Mouse (Mus musculus) kidney, adult 11 months (tissue): Measurements from ENCODE around the gene Slc9c1.
"Not testable (repeated sequence)": the region's sequence is repeated elsewhere in the genome, so short reads cannot be mapped to it uniquely, and the experiment has no call there.

Experiments used
- DNase-seq: peaks from one replicate; pipeline ENCODE4 v3.0.0; 2022

Slc9c1 gene

DNA sequence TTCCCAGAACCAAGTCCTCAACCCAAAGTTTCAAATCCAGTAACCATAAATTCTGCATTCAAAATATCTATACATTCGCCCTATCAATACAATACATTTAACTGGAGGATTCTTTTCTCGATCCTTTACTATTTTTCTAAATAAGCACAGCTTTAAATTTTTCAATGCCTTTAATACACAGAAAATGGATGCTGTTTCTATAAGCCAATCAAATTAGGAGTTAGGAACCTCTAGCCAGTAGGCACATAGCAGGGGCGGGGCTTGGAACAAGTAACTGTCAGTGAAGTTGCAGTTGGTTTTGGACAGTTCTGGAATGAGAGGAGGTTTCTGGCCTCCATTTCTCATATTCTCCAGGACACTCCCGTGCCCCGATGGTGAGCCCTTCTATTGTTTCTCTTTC lies at the start of gene Slc9c1:
TSS of gene Slc9c1 (plus strand) at position 301 of the 400 bp plus-strand sequence.
- no peak for DNase-seq

DNA sequence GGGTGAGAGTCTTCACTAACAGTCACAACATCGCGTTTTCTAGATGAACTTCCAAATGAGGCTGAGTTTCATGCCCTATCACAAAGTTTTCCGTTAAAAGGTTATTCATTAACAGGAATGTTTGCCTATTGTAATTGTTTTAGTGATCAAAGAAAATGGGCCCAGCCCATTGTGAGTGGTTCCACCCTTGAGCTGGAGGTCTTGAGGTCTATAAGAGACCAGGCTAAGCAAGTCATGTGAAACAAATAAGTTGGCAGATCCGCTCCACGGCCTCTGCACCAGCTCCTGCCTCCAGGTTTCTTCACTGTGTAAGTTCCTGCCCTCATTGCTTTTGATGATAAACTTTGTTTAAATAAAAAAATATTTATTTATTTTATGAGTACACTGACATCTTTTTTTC lies 42.2 kb upstream of the Slc9c1 start, which contains the start of gene Gm609:
TSS of gene Gm609 (minus strand) at position 43 of the 400 bp plus-strand sequence.
- no peak for DNase-seq

DNA sequence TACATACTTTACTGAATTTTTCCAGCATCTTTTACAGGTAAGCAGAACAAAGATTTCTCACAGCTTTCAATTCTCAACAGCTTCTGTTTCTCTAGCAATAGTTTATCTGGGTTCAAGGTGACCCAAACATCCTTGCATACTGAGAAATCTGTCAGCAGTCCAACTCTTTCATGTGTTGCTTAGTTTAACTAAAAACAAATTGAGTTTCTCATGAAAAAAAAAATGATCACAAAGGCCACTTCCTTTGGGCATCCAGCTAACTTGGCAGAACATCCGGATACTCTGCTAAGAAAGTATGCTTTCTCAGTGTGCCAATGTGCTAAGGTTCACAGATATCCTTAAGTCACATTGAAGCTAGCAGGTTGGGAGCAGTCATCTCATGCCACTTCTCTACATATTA lies 39.8 kb upstream of the Slc9c1 start:
- DNase-seq: no peak

DNA sequence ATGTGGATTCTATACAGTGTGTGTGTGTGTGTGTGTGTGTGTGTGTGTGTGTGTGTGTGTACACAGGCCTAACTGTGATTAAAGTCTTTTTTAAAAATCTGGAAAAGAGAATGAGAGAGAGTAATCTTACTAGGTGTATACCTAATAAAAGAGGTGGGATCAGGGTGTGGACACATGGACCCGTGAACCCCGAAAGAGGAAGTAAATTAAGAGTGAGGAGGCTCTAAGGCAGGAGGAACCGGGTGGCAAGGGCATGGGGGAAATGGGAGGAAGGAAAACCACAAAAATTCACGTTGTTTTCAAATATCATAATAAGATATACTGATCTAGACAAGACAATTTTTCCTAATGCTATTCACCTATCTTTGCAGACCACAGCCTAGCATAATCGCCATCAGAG lies 9.6 kb upstream of the Slc9c1 start:
- no peak for DNase-seq

DNA sequence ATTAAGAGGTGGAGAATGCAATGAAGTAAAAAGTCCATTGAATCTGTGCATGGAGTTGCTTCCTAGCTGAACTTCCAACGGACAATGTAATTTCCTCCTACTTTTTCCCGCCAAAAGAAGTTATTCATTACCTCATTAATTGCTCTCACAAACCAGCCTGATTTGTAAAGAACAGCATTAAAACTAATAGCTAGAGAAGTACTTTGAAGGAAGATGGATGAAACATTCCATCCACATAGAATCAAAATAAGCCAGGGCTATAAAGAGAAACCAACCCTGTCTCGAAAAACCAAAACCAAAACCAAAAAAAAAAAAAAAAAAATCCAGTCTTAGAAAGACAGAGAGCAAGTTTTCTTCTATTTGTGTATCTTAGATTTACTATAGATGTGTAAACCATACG lies 3.2 kb upstream of the Slc9c1 start, which contains the start of gene Gm17783:
TSS of gene Gm17783 (minus strand) at position 101 of the 400 bp plus-strand sequence.
- no peak for DNase-seq

DNA sequence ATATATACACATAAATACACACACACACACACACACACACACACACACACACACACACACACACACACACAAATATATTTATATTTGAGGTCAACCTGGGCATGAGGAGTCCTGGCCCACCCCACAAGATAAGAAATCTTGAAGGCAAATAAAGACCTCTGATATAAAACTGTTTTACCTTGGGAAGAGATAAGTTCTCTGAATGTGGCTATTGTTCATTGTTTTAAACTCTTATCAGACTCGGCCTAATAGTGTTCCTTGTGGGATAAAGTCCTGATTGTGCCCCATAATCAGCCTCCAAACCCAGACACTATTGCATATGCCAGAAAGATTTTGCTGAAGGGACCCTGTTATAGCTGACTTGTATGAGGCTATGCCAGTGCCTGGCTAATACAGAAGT lies 3.2 kb downstream of the Slc9c1 start:
- not testable (repeated sequence) for DNase-seq

DNA sequence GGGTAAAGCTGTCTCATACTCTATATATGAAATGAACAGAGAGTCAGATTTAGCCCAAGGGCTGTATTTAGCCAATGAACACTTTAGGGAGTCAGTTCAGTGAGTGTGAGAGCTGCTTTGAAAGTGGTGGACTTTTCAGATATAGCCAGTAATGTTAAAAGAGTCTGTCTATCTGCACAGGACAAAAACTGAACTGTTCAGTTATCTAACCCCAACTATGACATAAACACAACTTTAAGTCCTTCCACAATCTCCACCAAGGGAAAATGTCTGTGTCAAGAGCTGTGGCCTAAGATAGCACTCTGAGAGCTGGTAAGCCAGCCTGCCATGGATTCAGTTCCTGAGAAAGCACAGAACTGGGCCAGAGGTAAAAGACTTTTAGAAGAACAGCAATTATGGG lies 7.0 kb downstream of the Slc9c1 start:
- DNase-seq: no peak

DNA sequence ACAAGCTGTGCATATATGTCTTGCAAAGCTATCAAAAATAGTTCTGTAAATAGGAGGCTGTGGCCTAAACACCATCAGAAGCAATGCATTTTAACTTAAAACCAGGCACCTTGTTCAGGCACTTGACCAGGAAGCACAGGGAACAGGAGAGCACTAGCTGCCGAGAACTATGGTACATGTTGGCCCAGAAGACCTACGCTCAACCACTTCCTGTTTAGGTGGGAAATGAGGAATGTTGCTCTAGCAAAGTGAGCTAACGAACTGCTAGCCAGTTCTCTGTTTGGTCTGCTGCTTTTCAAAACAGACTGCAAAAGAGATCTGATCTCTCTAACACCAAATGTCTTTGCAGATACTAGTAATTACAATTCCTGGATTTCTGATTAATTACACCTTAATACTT lies 9.2 kb downstream of the Slc9c1 start:
- DNase-seq: no peak

DNA sequence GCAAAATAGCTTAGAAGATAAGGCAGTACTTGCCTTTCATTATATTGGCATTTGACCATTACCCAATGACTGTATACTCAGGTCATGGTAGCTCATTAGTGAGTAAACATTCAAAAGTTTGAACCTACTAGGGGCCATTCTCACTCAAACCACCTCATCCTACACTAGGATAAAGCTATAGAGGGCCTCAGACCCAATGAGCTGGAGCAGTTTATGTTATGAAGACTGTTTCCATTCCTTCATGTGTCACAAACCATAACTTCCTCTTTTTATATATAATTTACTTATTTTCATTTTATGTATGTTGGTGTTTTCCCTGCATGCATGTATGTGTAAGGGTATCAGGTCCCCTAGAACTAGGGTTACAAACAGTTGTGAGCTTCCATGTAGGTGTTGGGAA lies 12.9 kb downstream of the Slc9c1 start:
- no peak for DNase-seq

DNA sequence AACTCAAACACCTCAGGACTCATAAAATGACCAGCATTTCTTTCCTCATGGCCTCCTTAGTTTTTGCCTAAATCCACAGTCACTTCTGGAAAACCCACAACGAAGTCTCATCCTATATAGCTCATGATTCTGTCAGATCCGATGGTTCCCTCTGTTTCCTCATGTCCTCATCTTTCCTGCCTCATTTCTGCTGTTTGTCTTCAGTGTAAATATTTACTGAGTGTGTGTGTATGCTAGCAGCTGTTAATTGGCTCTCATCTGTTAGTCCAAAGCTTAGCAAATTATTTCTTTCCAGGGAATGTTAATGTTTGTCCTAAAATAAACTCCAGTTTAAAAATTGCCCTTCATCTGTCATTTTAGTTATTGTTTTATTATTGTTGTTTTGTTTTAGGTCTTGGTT lies 16.5 kb downstream of the Slc9c1 start:
- no peak for DNase-seq

DNA sequence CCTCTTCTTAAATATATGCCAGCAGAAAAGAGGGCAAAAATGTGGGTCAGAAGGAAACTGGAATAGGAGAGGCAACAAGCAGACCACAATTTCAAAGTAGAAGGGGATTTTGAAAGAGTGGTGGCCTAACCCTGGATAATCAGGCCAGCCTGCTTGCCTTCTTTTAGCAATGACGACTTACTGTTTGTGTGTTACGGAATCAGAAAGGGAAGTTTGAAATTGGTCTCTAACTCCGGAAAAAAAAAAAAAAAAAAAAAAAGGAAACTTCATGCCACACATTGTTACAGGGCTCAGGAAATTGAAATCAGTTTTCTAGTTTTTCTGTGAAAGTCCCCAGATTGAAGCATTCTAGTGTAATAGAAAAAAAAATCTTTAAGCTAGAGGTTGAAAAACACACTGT lies 26.6 kb downstream of the Slc9c1 start:
- no peak for DNase-seq

DNA sequence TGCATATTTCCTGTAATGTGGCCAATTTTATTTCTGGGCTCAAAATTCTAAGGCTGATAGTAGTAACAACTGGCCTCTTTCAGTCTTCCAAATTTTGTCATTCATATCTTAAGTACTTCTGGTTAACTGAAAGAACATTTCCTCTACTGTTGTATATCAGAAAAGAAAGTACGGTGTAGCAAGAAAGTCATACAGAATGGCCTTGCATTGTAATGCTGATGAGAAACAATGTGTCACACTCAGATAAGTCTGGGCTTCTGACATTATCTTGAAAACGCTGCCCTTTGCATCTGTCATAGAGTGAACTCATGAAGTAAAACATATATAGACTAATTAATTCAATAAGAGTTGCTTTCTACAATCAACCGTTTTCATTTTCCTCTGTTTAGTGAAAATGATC lies 37.2 kb downstream of the Slc9c1 start:
- DNase-seq: no peak

DNA sequence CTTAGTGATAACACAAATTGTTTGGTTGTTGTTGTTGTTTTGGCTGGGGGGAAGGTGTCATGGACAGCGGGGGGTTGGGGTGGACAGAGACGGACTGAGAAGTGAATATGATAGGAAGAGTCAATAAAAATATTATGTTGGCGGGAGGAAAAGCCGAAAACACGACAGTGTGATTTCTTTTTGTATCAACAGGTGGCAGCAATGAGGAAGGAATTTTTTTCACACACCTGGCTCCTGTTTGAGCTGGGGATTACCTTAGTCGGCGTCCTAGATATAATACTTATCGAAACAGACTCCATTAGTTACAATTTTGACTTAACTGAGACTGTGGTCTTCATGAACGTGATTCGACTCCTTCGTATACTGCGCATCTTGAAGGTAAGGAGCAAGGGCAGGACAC lies 44.8 kb downstream of the Slc9c1 start:
- DNase-seq: no peak

DNA sequence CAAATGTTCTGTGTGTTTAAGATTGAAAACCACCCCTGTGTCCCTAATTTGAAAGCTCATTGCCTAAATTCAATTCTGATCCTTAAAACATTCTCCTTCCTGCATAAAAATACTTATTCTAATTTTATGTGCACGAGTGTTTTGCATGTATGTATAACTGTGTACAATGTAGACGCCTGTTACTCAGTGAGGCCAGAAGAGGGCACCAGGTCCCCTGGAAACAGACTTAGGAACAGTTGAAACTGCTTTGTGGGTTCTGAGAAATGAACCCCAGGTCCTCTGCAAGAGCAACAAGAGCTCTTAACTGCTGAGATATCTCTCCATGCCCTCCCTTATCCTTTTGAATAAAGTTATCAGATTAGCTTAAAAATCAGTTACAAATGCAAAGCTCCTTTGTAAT lies 47.4 kb downstream of the Slc9c1 start:
- DNase-seq: no peak

DNA sequence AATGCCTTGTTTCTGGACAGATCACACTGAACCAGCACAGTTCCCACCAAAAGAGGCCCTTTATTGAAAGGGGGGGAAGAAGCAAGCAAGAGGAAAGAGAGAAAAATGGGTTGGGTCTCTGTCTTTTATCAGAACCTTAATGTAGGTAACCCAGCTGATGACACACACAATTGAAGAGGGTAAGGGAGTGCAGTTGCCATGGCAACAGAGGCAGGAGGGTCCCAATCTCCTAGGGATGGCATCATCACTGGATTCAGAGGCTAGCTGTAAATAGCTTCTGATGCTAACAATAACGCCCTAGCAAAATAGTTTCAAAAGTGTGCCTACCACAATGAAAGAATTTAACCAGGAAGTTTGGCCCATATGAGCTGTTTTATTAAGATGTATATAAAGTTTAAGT lies 58.5 kb downstream of the Slc9c1 start:
- no peak for DNase-seq

DNA sequence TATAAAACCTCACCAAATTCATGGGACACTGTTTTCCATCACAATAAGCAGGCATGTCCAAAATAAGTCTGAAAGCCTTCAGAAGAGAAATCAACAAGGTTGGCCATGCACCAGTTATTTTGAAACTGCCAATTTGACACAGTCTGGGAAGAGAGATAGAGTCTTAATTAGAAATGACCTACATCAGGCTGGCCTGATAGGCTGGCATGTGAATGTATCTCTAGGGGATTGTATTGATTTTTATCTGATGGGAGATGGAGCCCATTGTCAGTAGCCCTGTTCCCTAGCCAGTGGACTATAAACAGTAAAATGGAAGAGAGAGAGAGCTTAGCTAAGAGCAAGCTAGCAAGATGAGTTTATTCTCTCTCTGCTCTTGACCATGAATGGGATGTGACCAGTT lies 60.4 kb downstream of the Slc9c1 start:
- no peak for DNase-seq

DNA sequence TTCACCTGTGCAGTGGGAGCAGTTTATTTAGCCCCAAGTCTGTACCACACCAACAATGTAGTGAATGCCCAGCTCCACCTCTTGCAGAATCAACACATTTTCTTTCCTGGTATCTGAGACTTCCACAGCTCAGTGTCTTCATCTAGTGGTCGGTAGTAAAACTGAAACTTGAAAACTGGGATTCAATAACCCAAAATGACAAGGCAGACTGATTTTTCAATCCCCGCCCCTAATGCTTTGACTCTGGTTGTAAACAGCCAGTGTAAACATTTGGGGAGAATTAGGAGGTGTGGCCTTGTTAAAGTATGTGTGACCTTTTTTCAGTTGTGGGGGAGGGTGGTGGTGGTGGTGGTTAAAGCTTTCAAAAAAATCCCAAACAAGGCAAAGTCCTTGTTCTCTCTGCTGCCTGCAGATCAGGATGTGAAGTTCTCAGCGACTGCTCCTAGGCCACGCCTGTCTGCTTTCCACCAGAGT lies 73.4 kb downstream of the Slc9c1 start:
- peak; percentile 36 for DNase-seq

DNA sequence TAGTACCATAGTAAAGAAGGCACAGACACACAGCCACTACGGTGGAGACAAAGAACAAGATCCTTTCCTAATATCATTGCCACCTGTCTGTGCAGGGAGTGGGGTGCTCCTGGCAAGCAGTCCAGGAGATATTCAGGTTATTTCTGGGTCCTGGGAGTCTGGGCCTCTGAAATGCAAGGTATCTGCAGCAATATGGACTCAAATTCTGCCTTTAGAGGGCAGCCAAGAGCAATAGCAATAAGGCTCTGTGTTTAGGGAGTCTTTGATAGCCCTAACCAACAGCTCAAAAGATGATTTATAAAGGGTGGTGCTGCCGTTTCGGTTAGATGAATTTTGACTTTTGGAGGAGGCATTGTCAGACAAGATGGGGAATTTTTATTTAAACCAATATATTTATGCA lies 74.2 kb downstream of the Slc9c1 start:
- no peak for DNase-seq

DNA sequence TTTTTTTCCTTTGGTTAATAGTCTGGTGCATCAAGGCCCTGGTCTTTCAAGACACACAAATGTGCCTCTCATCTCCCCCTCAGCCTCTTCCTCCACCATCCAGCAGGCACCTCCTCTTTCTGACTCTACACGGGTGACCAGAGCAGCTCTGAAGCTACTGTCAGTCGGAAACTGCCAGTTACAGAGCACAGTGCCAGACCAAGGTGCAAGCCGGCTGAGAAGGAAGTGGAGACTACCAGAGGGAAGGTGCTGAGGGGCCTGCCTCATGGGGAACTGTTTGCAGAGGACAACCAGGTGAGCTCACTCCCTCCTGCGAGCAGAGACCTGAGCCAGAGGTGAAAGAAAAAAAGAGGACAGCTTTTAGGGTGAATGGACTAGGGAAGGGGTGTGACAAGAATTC lies 75.2 kb downstream of the Slc9c1 start, which contains the start of gene Gcsam:
TSS of gene Gcsam (plus strand) at position 114 of the 400 bp plus-strand sequence.
- DNase-seq: no peak

DNA sequence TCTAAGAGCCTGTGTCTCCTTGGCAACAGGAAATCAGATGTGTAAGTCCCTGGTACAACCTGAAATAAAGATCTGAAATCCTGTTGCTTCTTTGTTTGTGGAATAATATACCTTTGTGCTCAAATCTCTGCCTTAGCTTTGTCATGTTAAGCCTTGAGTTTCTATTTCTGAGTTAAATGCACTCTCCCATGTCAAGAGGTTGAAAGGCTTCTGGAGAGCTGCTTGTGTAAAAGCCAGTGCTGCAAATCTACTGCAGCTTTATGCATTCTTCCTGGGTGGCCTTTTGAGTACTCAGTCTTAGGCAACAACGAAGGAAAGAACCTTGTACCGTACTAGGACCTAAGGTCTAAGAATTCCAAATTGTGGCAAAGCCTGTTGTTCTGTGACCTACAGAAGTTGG lies 78.1 kb downstream of the Slc9c1 start:
- DNase-seq: no peak

DNA sequence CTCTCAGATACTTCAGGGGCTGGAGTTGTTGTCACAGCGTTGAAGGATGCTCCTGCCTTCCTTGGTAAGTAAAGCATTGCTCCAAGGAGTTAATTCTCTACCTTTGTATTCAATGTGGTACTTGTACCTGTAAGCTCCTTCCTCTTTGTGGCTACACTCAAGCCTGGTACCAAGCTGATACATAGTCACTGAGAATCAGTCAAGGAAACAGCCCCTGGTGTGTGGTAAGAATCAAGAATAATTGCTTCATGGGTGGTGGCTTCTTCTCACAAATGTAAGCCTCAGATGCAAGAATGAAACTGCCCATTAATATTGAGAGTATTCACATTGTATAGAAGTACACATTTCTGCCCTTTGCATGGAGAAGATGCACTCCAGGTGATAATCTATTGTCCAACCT lies 80.8 kb downstream of the Slc9c1 start:
- DNase-seq: no peak

DNA sequence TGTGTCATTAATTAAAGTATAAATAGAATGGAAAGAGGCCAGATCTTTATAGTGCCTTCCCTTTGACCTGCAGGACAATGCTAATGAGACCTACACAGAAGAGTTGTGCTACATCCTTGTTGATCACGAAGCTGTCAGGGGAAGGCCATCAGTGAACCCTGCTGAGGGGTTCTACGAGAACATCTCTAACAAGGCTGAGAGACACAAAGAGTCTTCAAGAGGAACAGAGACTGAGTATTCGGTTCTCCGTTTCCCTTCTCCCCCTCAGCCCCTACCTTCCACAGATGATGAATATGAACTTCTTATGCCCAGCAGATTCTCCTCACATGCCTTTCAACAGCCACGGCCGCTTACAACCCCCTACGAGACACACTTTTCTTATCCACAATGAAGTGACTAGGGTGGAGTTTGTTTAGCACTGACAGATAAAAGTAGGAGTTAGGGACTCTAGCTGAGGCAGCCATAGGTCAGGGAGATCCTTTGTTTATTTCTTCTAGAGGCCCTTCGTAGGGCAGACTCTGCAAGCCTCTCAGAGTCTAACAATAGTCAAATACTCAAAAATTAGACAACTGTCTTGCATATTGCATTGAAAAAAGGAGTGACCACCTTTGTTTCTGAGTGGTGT lies 84.8 kb downstream of the Slc9c1 start:
- DNase-seq: no peak

DNA sequence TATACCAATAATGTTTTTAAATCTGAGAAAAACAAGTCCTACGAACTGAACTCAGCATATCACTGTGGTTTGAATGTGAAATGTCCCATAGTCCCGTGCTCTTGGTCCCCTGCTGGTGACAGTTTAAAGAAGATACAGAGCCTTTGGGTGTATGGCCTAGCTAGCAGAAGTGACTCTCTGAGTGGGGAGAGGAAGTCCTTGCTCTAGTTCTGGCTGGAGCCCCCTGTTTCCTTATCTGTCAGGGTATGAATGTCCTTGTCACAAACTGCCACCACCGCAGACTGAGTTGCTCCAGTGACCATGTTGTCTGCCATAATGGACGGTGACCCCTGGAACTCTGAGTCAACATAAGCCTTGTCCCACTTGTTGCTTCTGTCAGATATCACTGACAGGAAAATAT lies 88.1 kb downstream of the Slc9c1 start:
- DNase-seq: no peak

DNA sequence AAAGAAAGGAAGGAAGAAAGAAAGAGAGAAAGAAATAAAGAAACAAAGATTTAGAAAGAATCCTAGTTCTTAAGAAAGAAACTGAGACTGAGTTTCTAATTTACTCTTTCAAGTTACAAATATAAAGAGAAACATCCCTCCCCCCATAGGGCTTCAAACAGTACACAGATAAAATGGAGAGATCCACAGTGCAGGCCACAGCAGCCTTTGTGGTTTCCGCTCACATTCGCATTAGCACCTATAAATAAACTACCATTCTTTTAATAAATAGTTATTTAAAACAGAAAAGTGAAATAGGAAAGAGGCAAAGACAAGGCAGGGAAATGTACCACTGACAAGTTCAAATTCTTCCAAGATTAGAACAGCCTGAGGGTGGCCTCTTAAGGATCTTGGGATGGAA lies 89.7 kb downstream of the Slc9c1 start:
- no peak for DNase-seq

DNA sequence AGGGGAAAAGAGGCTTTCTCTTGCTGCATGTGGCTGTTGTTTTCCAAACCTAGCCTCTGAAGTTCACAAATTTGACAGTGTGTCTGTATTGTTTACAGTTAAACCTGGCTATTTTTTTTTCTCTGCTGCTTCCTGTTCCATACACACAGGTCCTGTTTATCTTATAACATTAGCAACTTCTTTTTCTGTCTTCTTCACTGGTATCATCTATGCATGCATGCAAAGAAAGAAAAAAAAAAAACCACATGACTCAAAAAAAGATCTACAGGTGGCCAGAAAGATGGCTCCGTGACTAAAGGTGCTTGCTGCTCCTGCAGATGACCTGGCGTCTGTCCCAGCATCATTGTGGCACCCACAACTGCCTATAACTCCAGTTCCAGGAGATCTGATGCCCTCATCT lies 90.2 kb downstream of the Slc9c1 start:
- DNase-seq: no peak
